Mouse (Mus musculus) ovary, adult 18-20 months (tissue): ENCODE data around the gene Il17f.
"Not testable (repeated sequence)": the region's sequence is repeated elsewhere in the genome, so short reads cannot be mapped to it uniquely, and the experiment has no call there.

Experiments
- DNase-seq: peaks from one replicate; pipeline ENCODE4 v3.0.0; 2022; ENCODE audit warnings: low spot score, mixed read lengths

The Il17f gene

DNA sequence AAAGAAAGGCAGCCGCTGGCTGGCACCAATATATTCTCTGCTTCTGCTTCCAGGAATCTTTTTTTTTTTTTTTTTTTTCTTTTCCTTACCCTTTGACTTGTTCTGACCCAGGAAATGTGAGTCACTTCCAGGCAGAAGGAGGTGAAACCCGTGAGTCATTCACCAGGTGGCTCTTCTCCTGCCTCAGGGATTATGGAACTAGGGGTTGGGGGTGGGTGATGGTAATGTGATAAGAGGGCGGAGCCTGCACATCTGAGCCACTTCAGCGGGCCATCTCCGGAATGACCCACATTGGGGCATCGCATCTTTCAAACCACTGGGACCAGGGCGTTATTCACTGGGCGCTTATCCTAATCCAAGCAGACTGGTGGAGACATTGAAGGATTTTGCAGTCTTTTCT is 3.4 kb downstream of the Il17f start:
- no peak for DNase-seq

GRCm38 (mm10) chr1:20778366-20778765 is 12.1 kb downstream of the Il17f start:
- no peak for DNase-seq

DNA sequence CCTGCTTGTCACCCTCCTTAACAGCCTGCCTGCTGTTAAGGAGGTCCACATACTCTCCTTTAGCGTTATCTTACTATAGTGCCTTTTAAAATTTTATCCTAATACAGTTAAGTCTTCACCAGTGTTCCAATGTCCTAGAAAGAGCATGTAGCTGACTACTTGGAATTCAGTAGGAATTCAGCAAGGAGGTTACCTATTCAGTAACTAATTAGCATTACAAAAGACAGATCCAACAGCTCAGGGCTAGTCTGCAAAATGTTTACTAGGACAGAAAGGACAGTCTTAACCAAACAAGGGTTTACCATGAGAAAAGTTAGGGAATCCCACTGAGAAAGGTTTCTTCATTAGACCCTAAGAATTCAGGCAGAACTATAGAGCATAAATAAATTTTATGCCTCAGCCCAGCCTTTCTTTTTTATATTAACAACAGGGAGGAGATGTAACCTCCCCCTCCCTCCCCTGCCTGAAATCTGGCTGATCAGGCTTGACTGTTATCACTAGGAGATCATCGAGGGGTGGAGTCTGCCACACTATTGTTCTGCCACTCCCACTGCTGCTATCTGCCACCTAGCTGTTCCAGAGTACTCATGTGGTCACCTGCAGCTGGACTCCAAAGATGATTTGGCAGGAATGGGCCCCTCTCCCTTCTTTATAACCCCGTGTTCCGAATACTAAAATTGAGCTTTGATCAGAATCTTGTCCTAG is 16.2 kb downstream of the Il17f start:
- not testable (repeated sequence) for DNase-seq

GRCm38 (mm10) chr1:20766526-20766925 is 23.9 kb downstream of the Il17f start:
- no peak for DNase-seq

- no peak for DNase-seq
Measured at GRCm38 (mm10) chr1:20761411-20761810, 29.0 kb downstream of the Il17f start.

- DNase-seq: no peak
Measured at GRCm38 (mm10) chr1:20760331-20760730, 30.1 kb downstream of the Il17f start.

GRCm38 (mm10) chr1:20759799-20760198 is 30.6 kb downstream of the Il17f start:
- no peak for DNase-seq

GRCm38 (mm10) chr1:20757586-20757985 is 32.8 kb downstream of the Il17f start:
- peak; percentile 13 for DNase-seq

DNA sequence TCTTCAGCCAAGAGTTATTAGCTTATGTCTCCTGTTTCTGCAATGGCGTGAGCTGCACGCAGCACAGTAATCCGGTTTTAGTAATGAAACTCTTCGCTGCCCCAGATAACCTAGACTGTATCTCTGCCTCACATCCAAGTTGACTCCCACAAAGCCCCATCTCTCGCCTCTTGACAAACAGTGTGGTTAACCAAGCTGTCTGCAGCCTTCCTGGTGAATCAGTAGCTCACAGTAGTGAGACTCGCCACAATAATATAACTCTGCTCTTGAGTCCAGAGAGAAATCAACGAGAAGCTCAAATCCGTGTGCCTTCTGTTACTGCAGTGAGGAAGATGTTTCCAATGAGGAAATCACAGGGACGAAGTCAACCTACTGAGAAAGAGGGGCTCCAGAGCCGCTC is 36.0 kb downstream of the Il17f start:
- no peak for DNase-seq

GRCm38 (mm10) chr1:20740496-20740998 is 49.9 kb downstream of the Il17f start:
- DNase-seq: no peak

GRCm38 (mm10) chr1:20738483-20738882 is 51.9 kb downstream of the Il17f start:
- no peak for DNase-seq

DNA sequence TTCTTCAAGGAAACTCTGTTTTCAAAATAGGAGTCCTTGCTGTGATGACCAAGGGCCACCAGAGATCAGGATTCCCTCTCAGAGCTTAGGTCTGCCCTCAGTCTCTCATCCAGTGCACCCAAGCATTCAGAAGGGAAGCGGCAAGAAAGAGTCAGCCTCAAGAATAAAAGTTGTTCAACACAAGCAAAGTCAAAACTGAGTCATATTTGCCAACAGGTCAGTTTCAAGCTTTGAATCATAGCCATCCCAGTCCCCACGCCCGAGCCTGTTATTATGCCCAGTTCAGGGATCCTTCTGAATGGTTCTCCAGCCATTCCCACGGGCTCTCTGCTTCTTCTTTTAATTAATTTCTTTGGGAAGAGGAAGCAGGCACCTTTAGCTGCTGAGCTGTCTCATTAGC is 53.8 kb downstream of the Il17f start:
- DNase-seq: no peak

DNA sequence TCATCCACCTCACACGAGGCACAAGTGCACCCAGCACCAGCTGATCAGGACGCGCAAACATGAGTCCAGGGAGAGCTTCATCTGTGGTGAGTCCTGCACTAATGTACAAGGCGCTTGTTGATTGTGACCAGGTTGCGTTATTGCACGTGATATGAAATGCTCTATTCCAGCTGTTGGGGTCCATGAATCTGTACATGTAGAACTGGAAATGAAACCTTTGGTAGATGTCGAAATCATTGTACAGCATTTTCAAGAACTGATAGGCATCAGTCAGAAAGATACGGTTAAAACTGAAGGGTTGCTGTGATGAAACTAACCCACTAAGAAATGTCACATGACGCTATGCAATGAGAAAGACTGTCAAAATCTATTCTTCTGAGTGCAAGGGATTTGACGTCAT is 59.5 kb downstream of the Il17f start, which contains the start of gene Il17a:
TSS of gene Il17a (plus strand) at position 3 of the 400 bp plus-strand sequence.
- DNase-seq: no peak
